Mouse (Mus musculus) thymus, postnatal 10 days (tissue): ENCODE data around the gene Tubb2b.

Experiments used
- DNase-seq, 2 experiments: peaks; one replicate each; pipeline ENCODE4 v3.0.0; 2021; ENCODE audit warnings: low spot score in 2 of 2

Tubb2b gene

GRCm38 (mm10) chr13:34136605-34137004 lies 6.3 kb upstream of the Tubb2b start:
- no peak for DNase-seq

DNA sequence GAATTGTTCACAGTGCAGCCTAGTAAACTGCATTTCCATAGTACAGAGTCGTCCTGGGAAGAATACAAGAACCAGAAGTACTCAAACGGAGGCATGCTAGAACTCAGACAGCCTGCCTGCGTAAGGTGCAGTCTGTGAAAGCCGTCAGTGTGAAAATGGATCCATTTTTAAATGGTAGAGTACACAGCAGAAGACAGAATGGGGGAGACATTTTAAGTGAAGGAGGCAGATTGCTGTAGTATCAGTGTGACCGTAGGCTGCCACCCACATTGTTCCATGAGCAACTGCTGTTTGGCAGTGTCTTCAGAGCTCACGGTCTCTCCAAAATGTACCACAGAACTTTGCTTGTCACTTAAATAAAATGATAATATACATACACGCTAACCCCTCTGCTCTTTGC lies 4.0 kb upstream of the Tubb2b start:
- no peak for DNase-seq

GRCm38 (mm10) chr13:34133326-34134071 lies 3.2 kb upstream of the Tubb2b start:
- DNase-seq, result no peak

GRCm38 (mm10) chr13:34132875-34133274 lies 2.6 kb upstream of the Tubb2b start:
- DNase-seq, result no peak

DNA sequence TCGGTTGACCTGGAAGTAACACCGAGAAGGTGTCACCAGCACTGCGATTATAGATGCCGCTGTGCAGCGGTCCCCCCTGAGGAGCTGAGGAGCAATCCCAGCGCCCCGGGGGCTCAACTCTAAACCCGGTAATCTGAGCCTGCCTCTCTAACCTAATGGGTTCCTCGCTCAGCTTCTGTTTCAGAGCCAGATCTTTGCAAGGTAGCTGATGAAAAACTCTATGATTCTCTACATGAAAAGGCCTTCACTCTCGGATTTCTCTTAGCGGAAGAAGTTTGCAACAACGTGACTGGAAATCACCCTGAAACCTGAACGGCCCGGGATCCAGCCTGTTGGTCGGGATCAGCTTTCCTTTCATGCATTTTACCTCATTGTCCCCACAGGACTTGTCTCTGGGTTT lies 2.0 kb upstream of the Tubb2b start:
- DNase-seq, result no peak

DNA sequence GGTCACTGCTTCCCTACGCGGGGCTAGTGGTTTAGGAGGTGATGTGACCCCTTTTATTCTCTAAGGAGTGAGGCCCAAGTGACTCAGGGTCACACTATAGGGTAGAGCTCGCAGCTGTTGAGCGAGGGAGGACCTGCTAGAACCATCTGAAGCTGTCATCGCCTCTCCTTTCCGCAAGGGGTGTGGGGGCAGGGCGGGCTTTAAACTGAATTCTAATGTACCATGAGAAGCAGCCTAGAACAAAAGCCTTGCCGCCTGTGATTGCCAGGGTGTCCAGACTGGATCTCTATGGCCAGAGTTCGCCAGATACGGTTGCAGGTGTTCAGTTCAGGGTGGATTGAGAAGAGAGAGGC lies 1.4 kb upstream of the Tubb2b start:
- DNase-seq, result peak; percentile 73 to 74

- DNase-seq, result peak; percentile 62 to 66
Measured at GRCm38 (mm10) chr13:34131011-34131707, 893 bp upstream of the Tubb2b start.

GRCm38 (mm10) chr13:34129485-34130225 lies 611 bp downstream of the Tubb2b start:
- DNase-seq, result peak; percentile 40 to 41

- DNase-seq, result no peak
Measured at GRCm38 (mm10) chr13:34128276-34129114, 1.8 kb downstream of the Tubb2b start.

GRCm38 (mm10) chr13:34125711-34126110 lies 4.6 kb downstream of the Tubb2b start:
- DNase-seq, result no peak

DNA sequence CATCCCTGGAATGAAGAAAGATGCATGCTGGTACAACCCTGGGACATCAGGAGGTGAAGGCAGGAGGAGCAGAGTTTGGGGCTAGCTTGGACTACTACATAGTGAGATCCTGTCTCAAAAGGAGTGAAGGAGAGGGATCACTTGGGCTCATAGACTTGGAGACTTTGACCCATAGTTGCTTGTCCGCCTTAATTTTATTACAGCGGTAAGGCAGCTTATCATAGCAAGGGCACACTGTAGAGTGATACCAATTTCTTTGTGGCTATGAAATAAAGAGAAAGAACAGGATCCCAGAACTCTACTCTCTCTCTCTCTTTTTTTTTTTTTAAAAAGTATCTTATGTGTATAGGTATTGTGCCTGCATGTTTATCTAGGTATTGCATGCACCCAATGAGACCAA lies 9.7 kb downstream of the Tubb2b start:
- DNase-seq, result no peak

- DNase-seq, result peak; percentile 49 to 51
Measured at GRCm38 (mm10) chr13:34119406-34119805, 10.9 kb downstream of the Tubb2b start.

- no peak for DNase-seq
Measured at GRCm38 (mm10) chr13:34118816-34119215, 11.4 kb downstream of the Tubb2b start.

DNA sequence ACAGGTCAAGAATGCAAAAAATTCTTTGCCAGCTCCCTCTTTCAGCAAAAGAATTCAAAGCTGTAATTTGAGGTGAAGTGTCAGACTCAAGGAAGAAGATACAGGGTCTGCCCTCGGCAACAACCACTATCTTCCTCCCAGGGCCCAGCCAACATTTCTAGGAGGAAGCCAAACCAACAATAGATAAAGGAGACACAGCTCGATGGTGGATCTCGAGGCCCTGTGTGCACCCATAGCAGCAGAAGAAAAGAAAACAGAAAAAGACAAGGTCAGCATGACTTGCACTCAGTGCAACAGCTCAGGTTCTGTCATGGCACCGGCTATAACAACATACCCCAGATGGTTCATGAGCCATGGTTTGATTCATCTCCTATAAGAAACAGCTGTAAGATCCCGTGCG lies 13.8 kb downstream of the Tubb2b start:
- DNase-seq, result no peak

- DNase-seq, result peak; percentile 36 to 44
Measured at GRCm38 (mm10) chr13:34114654-34115053, 15.6 kb downstream of the Tubb2b start.

DNA sequence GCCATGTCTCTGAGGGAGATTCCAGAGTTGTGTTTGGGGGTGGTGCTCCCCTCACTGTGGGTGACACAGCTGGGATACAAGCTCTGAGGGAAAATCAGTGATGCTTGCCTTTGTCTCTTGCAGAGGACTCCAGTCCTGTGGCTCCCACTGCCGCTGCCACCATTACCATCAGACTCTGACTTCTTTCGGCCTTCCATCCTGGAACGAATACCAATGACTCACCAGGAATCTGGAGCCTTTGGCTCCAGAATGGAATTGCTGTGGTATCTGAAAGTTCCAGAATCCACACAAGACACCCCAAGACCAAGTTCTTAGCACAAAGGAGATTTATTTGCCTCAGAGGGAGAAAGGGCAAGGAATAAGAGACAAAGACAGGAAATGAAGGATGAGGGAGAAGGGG lies 17.2 kb downstream of the Tubb2b start:
- DNase-seq, result no peak

- no peak for DNase-seq
Measured at GRCm38 (mm10) chr13:34112369-34113081, 17.7 kb downstream of the Tubb2b start.

DNA sequence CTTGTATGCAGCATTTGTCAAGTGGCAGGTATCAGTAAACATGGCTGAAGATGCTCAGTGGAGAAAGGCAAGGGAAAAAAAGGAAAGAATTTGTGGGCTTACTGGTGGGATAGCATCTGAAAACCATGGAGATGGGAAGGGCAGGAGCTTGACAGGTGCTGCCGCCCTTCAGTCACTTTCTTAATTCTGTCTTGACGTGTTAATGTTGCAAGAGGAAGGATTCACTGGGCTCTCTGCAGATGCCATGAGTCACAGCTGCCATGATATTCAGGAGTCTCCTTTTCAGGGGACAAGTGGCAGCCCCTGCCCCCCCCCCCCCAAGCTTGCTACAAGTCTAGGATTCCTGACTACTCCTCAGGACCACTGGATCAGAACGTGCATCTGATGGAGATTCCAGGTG lies 18.4 kb downstream of the Tubb2b start:
- DNase-seq, result no peak

DNA sequence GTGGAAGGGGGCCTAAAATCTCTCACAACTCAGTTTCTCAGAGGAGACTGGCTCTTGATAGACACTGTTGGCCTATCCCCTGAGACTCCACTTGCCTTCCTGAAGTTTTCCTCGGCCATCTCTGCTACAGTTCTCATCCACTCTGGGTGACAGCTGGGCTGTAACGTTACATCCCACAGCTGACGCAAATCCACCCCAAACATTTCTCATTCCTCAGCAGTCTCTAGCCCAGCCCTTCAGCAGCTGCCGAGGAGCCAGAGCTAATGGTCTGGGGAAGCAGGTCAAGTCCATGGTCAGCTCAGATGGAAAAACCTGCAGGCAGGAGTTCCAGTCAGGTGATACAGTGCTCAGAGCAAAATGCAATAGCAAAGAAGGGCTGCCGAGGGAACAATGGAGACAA lies 19.2 kb downstream of the Tubb2b start:
- no peak for DNase-seq

- no peak for DNase-seq
Measured at GRCm38 (mm10) chr13:34109677-34110058, 20.6 kb downstream of the Tubb2b start.

DNA sequence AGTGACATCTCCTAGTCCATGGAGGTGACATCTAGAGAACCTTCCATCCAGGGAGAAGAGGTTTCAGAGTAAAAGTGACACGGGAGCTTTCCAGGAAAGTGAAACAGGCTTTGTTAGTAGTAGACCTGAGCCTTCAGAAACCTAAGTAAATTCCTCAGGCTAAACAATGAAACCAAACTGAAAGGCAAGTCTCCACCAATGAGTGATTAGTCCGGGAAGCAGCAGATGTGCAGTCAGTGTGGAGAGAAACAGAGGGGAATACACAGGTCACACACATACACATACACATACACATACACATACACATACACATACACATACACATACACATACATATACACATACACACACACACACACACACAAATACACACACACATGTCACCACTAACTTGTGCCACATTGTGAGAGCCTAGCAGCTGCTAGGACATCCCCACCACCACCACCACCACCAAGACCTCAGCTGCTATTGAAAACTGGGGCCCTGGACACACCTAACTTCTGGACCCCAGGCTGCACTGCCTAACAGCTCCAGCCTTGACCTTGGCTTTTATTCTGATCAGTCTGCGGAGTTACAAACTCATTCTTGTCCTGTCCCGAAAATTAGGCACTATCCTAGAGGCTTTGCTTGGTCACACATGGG lies 21.1 kb downstream of the Tubb2b start:
- DNase-seq, result no peak
